Mouse (Mus musculus) frontal cortex, adult (tissue): ENCODE data around the gene Hcn2.
A peak's percentile ranks its signal among the peaks of the same experiment; 100 is the strongest.

Experiments used
- ATAC-seq: cut with Nextera tagmentation; 2 replicates; pipeline ENCODE4 v1.9.2; 2017; ENCODE audit warnings: mild to moderate bottlenecking, moderate library complexity, mixed read lengths; ENCODE audit not compliant: low TSS enrichment

The Hcn2 gene

GRCm38 (mm10) chr10:79716254-79716987, at the start of gene Hcn2:
TSS of gene Hcn2 (plus strand) at chr10:79716634.
- ATAC-seq = no peak

- ATAC-seq = no peak
Measured at GRCm38 (mm10) chr10:79668076-79668475, 48.4 kb upstream of the Hcn2 start.

- ATAC-seq = peak; percentile 80
Measured at GRCm38 (mm10) chr10:79668771-79669575, 47.5 kb upstream of the Hcn2 start, which contains the start of gene Tpgs1. TSS of gene Tpgs1 (plus strand) at chr10:79669369.

- peak; percentile 54 for ATAC-seq
Measured at GRCm38 (mm10) chr10:79669576-79670057, 46.8 kb upstream of the Hcn2 start.

- ATAC-seq = peak; percentile 5; the same call in 1 of the 2 replicates
Measured at GRCm38 (mm10) chr10:79670071-79670888, 46.2 kb upstream of the Hcn2 start.

GRCm38 (mm10) chr10:79671396-79672087, 44.9 kb upstream of the Hcn2 start:
- no peak for ATAC-seq

- no peak for ATAC-seq
Measured at GRCm38 (mm10) chr10:79672088-79672455, 44.4 kb upstream of the Hcn2 start.

GRCm38 (mm10) chr10:79673054-79673453, 43.4 kb upstream of the Hcn2 start:
- ATAC-seq = no peak

- no peak for ATAC-seq
Measured at GRCm38 (mm10) chr10:79675346-79676035, 40.9 kb upstream of the Hcn2 start.

- ATAC-seq = no peak
Measured at GRCm38 (mm10) chr10:79680606-79681495, 35.6 kb upstream of the Hcn2 start.

GRCm38 (mm10) chr10:79681591-79682245, 34.7 kb upstream of the Hcn2 start, which contains the start of gene Cdc34:
TSS of gene Cdc34 (plus strand) at chr10:79682195.
- peak; percentile 85 for ATAC-seq

- ATAC-seq = no peak
Measured at GRCm38 (mm10) chr10:79682551-79682915, 33.9 kb upstream of the Hcn2 start.

GRCm38 (mm10) chr10:79682916-79683582, 33.4 kb upstream of the Hcn2 start:
- no peak for ATAC-seq

GRCm38 (mm10) chr10:79683726-79684640, 32.5 kb upstream of the Hcn2 start:
- no peak for ATAC-seq

- ATAC-seq = no peak
Measured at GRCm38 (mm10) chr10:79684770-79685600, 31.4 kb upstream of the Hcn2 start.

GRCm38 (mm10) chr10:79686219-79686618, 30.2 kb upstream of the Hcn2 start:
- no peak for ATAC-seq

- ATAC-seq = no peak
Measured at GRCm38 (mm10) chr10:79686691-79687090, 29.7 kb upstream of the Hcn2 start.
